Mouse (Mus musculus) olfactory bulb, adult 2 months (tissue): ENCODE measurements around the gene Actn4. TPM values are rescaled to one million over a fixed set of nuclear protein-coding genes. Genes with fewer than 3 reads are reported as not detected.

Experiments
- H3K27ac ChIP-seq: fragments of 200-500 bp; 2 replicates; pipeline ENCODE4 v1.5.1; 2012; ENCODE audit warnings: low read depth, low read length; ENCODE audit not compliant: insufficient read depth
- H3K4me1 ChIP-seq: fragments of 200-500 bp; 2 replicates; pipeline ENCODE4 v1.6.1; 2012; ENCODE audit warnings: low read length; ENCODE audit not compliant: control insufficient read depth, insufficient read depth
- H3K4me3 ChIP-seq: fragments of 200-500 bp; 2 replicates; pipeline ENCODE4 v1.5.1; 2012; ENCODE audit warnings: mild to moderate bottlenecking, low read depth, low read length, moderate library complexity; ENCODE audit not compliant: insufficient read depth
- CTCF ChIP-seq: fragments of 200-500 bp; IDR thresholded peaks from 2 replicates; pipeline ENCODE4 v1.5.1; 2012; ENCODE audit warnings: low read depth, mild to moderate bottlenecking, low read length, moderate library complexity; ENCODE audit not compliant: insufficient read depth
- POLR2A ChIP-seq: fragments of 200-500 bp; IDR thresholded peaks from 2 replicates; pipeline ENCODE4 v1.6.1; 2012; ENCODE audit warnings: mild to moderate bottlenecking, low read depth, low read length, moderate library complexity; ENCODE audit not compliant: insufficient read depth
- WGBS: fragments of 180-500 bp; shearing (Covaris S2); methylation state at CpG from one replicate; pipeline ENCODE4 v1.1.7; 2018; 5-methylcytosine and 5-hydroxymethylcytosine counted together
- polyA plus RNA-seq: library from polyadenylated mRNA; stranded (reverse); fragments of >200 nt; gene quantifications from 2 replicates; pipeline ENCODE4 v1.2.4, GENCODE M21; 2012; ENCODE audit warnings: low replicate concordance; ENCODE audit not compliant: missing spikeins, insufficient read depth, insufficient read length

Actn4 gene
- polyA plus RNA-seq, 1 experiment, result 498 TPM

DNA sequence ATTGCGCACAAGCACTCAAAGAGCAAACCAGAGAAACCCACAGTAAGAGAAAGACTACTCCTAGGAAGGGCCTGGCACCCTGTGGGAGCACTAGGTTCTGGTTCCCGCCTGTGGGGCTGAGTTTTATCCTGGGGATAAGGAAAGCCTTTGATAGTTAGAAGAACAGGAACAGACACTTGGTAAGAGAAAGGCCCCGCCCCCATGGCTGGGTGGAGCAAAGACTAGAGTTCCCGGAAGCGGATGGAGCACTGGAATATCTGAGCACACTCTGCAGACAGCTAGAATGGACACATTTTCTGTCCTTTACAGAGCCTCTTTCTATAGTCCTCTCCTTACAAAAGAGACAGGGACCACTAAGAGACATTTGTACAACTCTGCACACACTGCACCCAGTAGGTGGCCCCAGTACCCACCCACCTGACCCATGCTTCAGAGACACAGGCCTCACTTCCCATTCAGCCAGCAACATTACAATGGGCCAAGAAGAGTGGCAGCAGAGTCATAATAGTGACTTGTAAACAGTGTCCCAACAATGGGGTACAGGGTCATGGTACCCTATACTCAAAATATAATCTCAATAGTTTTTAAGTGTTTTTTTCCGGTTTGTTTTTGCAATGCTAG, 29.6 kb downstream of the Actn4 start:
- H3K4me1 ChIP-seq, result peaks cover 47% of the 10 kb centered on the region
- TF ChIP-seq POLR2A (no peak), CTCF (no peak)
- WGBS, result 66% methylated on average over 6 of the region's 6 CpGs
- H3K27ac ChIP-seq, result peak overlapping the region; percentile 60
- no peak overlapping the region for H3K4me3 ChIP-seq

DNA sequence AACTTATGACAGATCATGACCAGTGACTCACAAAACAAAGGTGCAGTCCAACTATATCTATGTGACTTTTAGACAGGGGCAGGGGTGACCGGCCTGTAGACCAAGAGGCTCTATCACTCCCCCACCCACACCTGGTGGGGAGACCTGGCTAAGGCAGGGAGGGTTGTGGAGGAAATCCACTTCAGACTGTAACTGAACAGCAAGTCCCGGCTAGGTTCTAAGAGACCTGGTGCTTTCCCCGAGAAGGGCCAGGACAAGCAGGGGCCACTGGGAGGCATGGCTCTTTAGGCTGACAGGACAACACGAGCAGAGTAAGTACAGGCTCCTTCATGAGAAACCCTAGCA, 30.5 kb downstream of the Actn4 start:
- Histone ChIP-seq H3K4me3 (no peak overlapping the region), H3K4me1 (peaks cover 44% of the 10 kb centered on the region), H3K27ac (peak overlapping the region; percentile 93)
- TF ChIP-seq CTCF, result no peak
- no peak for TF ChIP-seq POLR2A
- WGBS, result 82% methylated on average over 4 of the region's 4 CpGs

DNA sequence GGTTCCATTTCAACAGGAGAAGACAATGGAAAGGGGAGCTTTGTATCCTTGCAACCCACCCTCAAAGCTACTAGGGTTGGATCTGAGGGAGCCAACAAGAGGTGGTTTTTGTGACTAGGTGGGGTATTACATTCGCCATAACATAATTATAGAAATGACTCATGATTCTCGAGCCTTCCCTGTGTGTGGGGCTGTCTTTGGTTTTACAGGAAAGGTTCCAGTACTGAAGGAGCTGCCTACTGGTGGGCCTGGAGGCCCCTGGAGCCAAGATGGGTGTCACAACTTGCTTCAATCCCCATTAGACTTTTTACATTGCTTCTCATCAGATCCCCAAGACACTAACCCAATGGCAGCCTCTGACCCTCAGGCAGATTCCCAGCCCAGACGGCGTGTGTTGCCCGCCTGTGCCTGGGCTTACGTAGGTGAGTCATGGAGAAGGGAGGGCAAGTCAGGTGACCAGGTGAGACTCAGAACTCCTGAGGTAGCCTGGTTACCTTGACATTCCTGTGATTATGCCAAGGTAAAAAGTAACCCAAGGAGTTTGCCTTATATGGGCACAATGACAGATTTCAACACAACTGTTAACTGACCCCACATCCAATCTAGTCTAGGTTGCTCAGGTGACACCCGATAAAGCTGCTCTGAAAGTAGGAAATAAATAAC, 31.0 kb downstream of the Actn4 start:
- 59% methylated on average over 7 of the region's 7 CpGs for WGBS
- Histone ChIP-seq H3K4me1 (peaks cover 43% of the 10 kb centered on the region), H3K4me3 (no peak overlapping the region), H3K27ac (peak overlapping the region; percentile 93)
- no peak for TF ChIP-seq POLR2A
- TF ChIP-seq CTCF, result no peak

DNA sequence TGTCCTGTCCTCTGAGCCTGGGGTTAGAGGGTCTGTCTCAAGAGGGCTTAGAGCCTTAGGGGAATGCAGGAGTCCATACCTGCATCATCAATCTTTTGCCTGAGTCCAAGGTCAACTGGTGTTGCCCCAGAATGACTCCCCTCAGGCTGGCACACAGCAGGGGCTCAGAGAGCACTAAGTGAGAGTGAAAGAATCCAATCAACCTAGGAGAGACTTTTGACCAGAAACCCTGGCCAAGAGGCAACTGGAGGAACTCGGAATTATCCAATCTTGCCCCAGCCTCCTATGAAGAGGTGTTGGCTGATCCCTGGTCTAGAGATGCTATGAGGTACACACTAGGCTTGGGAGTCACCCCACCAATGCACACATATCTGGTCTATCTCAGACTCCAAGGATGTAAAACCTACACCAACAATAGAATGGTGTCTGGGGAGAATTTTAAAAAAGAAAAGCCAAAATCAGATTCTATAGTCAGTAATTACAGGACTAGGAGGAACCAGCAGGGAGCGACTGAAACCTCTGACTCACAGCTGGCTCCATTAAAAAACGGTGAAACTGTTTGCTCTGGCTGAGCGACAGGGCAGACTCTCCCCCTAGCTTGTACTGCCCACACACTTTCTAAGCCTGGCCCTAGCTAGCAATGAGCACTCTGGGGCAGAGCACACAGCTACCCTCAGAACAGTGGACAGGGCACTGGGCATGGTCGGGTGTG, 31.7 kb downstream of the Actn4 start:
- H3K27ac ChIP-seq, result peak overlapping the region; percentile 93
- no peak for TF ChIP-seq POLR2A
- TF ChIP-seq CTCF, result no peak
- WGBS, result 16% methylated on average over 5 of the region's 5 CpGs

DNA sequence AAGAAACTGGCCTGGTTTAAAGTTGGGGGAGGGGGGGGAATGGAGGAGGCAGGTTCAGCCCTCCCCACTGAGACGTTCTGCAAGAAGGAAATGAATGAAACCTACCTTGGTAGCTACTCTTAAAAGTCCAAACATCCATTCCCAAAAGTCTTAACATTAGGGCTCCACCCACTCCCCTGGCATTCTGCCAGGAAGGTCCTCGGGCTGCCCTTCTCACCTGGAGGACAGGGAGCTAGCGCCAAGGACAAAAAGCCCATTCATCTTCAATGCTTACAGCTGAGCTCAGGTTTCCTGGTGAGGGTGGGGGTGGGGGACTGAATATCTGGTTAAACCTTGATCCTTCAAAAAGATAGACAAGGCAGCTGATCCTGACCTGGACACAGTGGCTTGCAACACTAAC, 32.8 kb downstream of the Actn4 start:
- H3K4me1 ChIP-seq, result peaks cover 49% of the 10 kb centered on the region
- 44% methylated on average over 3 of the region's 3 CpGs for WGBS
- TF ChIP-seq CTCF, result no peak
- TF ChIP-seq POLR2A, result no peak
- no peak overlapping the region for H3K4me3 ChIP-seq
- H3K27ac ChIP-seq, result peak overlapping the region; percentile 88

More for the DNA sequence above, 31.7 kb downstream of the Actn4 start:
- no peak overlapping the region for H3K4me3 ChIP-seq
- H3K4me1 ChIP-seq, result peaks cover 41% of the 10 kb centered on the region

DNA sequence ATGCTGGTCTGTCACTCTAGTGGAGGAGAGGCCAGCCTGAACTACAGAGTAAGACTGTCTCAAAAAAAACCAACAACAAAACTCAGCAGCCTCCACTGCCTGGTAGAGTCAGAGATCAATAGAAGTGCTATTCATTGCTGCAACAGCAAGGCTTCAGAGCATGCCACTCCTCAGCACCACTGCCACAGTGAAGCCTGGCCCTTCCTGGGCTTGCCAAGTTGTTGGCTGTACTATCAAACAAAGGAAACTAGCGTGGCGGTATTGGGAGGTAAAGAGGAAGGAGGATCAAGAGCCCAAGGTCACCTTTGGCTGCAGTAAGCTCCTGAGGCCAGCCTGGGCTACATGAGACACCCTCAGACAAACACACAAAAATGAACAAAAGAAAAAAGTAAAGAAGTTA, 36.0 kb downstream of the Actn4 start:
- 60% methylated on average over 2 of the region's 2 CpGs for WGBS
- no peak for TF ChIP-seq POLR2A
- no peak for TF ChIP-seq CTCF
- peaks cover 58% of the 10 kb centered on the region for H3K4me1 ChIP-seq
- H3K4me3 ChIP-seq, result no peak overlapping the region
- no peak overlapping the region for H3K27ac ChIP-seq

DNA sequence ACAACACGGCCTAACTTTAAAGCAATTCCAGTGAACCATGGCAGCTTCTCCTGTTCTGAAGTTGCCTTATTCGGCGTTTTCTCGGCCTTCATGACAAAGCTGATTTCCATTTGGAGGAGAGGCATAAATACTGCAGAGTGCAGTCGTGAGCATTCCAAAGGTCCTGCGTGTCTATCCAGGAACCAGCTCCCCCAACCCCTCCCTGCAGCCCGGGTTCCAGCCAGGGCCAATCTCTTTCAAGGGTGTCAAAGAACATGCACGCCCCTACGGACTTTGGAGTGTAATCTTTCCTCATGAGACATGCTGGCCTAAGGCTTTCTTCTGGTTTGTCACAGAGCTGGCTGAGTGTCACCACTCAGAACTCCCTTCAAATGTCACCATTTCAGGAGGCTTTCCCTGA, 36.8 kb downstream of the Actn4 start:
- WGBS, result 48% methylated on average over 9 of the region's 9 CpGs
- H3K4me1 ChIP-seq, result peaks cover 56% of the 10 kb centered on the region
- no peak overlapping the region for H3K27ac ChIP-seq
- TF ChIP-seq CTCF (no peak), POLR2A (no peak)
- no peak overlapping the region for H3K4me3 ChIP-seq

DNA sequence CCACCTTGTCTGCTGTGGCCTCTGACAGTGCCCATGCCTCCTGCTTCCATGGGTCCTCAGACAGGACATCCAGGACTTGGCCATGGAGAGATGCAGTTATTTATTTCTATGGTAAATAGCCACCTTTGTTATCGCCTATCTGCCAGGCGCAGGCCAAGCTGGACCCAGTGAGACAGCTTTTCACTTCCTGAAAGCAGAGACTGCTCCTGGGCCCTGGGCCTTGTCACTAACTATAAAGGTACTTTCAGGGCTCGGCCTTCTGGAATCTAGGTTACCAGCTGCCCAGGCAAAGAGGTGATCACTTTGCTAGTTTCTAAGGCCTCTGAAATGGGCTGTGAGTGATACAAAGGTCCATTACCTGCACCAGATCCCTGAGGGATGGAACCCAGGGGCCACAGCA, 37.3 kb downstream of the Actn4 start:
- H3K27ac ChIP-seq, result no peak overlapping the region
- TF ChIP-seq POLR2A (no peak), CTCF (no peak)
- 84% methylated on average over 3 of the region's 3 CpGs for WGBS
- H3K4me3 ChIP-seq, result no peak overlapping the region
- H3K4me1 ChIP-seq, result peaks cover 55% of the 10 kb centered on the region

DNA sequence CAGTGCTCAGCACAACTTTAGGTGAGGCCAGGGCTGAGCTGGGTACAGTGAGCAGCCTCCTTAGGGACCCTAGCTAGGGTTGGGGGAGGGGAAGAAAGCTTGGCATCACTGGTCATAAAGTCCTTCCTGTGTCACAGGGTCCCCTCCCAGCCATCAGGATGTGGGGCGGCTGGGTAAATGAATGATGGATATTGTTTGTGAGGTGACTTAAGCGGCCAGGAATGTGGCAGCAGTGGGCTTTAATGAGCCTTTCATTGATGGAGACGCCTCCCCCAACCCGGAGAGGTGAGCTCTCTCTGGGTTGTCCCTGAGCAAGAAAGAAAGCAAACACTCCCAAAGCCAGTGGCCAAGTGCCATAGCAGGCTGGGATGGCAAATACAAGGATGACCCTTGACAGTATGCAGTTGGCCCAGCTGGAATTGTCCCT, 38.3 kb downstream of the Actn4 start:
- WGBS, result 44% methylated on average over 4 of the region's 4 CpGs

More for the DNA sequence above, 38.3 kb downstream of the Actn4 start:
- TF ChIP-seq POLR2A (no peak), CTCF (no peak)
- Histone ChIP-seq H3K4me1 (peaks cover 53% of the 10 kb centered on the region), H3K4me3 (no peak overlapping the region), H3K27ac (peak overlapping the region; percentile 52; the same call in 1 of the 2 replicates)
